Mouse (Mus musculus) hindbrain, embryonic 10.5 days (tissue): ENCODE results near the gene Cd47. TPM values are rescaled to one million over a fixed set of nuclear protein-coding genes. Genes with fewer than 3 reads are reported as not detected.

Source experiments
- DNase-seq: peaks from one replicate; pipeline ENCODE4 v3.0.0-alpha.2; 2017; ENCODE audit warnings: low spot score
- H3K27ac ChIP-seq: fragments of 300-500 bp; sonication (generic); 2 replicates; pipeline ENCODE4 v1.5.1; 2016; ENCODE audit warnings: mild to moderate bottlenecking, moderate library complexity
- H3K27me3 ChIP-seq: fragments of 300-500 bp; sonication (generic); 2 replicates; pipeline ENCODE4 v1.6.1; 2016; ENCODE audit warnings: mild to moderate bottlenecking; ENCODE audit not compliant: poor library complexity, insufficient read depth, severe bottlenecking
- H3K36me3 ChIP-seq: fragments of 300-500 bp; sonication (generic); 2 replicates; pipeline ENCODE4 v1.6.1; 2016; ENCODE audit warnings: mild to moderate bottlenecking, moderate library complexity
- H3K4me1 ChIP-seq: fragments of 300-500 bp; sonication (generic); replicated peaks from 2 replicates; pipeline ENCODE4 v1.6.1; 2016; ENCODE audit warnings: mild to moderate bottlenecking
- H3K4me3 ChIP-seq: fragments of 300-500 bp; sonication (generic); 2 replicates; pipeline ENCODE4 v1.5.1; 2016; ENCODE audit warnings: mild to moderate bottlenecking, moderate library complexity
- H3K9me3 ChIP-seq: fragments of 300-500 bp; sonication (generic); 2 replicates; pipeline ENCODE4 v1.6.1; 2016; ENCODE audit warnings: mild to moderate bottlenecking, moderate library complexity
- WGBS: fragments of 180-500 bp; shearing (Covaris S2); methylation state at CpG from one replicate; pipeline ENCODE4 v1.1.7; 2016; 5-methylcytosine and 5-hydroxymethylcytosine counted together
- polyA plus RNA-seq: library from polyadenylated mRNA; unstranded; fragments of >200 nt; fragmentation: Nextera tagmentation; extraction: Ambion mirVana; gene quantifications from 2 replicates; pipeline ENCODE4 v1.2.1, GENCODE M21; 2016

The Cd47 gene
- polyA plus RNA-seq, 1 experiment from 2014 or later = 44.1 TPM

DNA sequence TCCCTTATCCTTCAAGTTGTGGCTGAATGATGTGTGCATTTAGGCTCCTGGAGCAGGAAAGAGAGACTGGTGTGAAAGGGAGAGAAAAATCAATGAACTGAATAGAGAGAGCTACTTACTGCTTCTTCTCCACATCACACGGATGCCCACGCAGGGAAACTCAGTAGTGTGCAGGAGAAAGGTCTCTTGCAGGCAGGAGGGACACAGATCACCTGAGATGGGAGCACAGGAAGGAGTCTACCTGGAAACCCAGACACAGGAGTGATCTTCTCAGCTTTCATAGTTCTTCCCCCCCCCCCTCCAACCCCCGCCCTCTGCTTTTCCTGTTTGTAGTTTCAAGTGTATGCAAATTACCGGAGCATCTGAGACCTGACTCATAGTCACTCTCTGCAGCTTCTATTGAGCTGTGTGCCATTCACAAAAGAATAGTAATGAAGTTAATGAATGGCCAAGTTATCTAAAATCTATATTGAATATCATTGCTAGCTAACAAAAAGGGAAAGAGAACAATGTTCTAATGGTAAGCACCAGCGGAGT, 158.6 kb downstream of the Cd47 start:
- Histone ChIP-seq H3K4me3 (no peak overlapping the region), H3K27ac (no peak overlapping the region), H3K4me1 (no peaks in the 10 kb centered on the region), H3K9me3 (no peaks in the 10 kb centered on the region), H3K36me3 (no peaks in the 10 kb centered on the region), H3K27me3 (no peaks in the 10 kb centered on the region)
- DNase-seq = no peak
- 85% methylated on average over 5 of the region's 5 CpGs for WGBS

DNA sequence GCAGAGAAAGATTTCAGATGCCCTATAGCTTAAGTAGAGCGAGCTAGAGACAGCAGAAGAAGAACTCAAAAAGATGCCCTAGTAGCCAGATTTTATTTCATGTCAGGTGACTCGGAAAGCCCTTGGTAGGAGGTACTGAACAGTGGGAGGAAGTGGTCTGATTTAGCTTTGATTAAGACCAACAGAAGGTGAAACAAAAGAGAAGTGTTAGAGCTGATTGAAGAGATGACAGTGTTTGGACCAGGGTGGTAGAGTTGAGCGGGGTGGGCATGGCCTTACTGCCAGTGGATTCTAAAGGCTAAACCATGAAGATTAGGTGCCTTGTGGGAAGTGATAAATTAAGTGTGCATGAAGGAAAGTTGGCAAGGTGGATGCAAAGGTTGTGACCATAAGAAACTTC, 162.0 kb downstream of the Cd47 start:
- 89% methylated on average over 3 of the region's 3 CpGs for WGBS
- Histone ChIP-seq H3K4me1 (peaks cover 17% of the 10 kb centered on the region), H3K36me3 (no peaks in the 10 kb centered on the region), H3K9me3 (no peaks in the 10 kb centered on the region), H3K4me3 (no peak overlapping the region), H3K27me3 (no peaks in the 10 kb centered on the region), H3K27ac (no peak overlapping the region)
- DNase-seq = no peak

DNA sequence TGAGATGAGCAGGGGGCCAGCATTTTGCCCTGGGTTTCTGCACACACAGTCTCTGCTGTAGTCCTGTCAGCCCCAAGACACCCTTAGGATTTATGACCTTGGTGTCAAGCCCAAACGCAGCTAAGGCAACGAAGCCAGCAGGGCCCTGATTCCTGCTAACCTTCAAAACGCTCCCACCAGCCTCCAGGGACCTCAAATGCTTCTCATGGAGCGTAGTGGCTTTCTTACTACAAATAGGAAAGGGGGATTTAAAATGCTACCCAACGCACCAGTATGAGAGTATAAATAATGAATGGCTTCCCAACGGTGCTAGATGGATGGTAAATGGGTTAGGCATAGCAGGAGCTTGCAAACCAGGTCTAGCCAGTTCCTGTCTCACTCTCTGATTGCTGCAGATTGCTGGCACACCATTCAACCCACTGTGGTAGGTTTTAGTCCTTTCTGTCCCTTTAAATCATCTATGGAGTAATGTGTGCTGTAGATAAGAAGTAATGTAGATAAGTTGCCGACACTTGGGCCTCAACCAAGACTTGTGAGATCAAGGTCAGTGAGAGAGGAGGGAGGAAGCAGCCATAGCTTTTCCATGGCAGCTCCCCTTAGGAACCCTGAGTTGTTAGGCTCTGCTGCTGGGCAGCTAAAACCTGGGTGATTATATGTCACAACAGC, 164.1 kb downstream of the Cd47 start:
- no peak overlapping the region for H3K4me3 ChIP-seq
- H3K27ac ChIP-seq = no peak overlapping the region
- whole genome bisulfite sequencing = 69% methylated on average over 7 of the region's 7 CpGs
- no peak for DNase-seq
- H3K9me3 ChIP-seq = no peaks in the 10 kb centered on the region
- H3K36me3 ChIP-seq = no peaks in the 10 kb centered on the region
- H3K4me1 ChIP-seq = peaks cover 17% of the 10 kb centered on the region
- H3K27me3 ChIP-seq = no peaks in the 10 kb centered on the region

Other genes starting within 250 kb of the Cd47 start
- gene Ift57, start 101.3 kb upstream of the Cd47 start, polyA plus RNA-seq = 24.7 and 31.2 TPM in 2 replicates